Mouse (Mus musculus) limb, embryonic 10.5 days (tissue): ENCODE data around the gene Psrc1. TPM values are rescaled to one million over a fixed set of nuclear protein-coding genes. Genes with fewer than 3 reads are reported as not detected.

Experiments used
- DNase-seq: peaks from one replicate; pipeline ENCODE4 v3.0.0-alpha.2; 2017; ENCODE audit warnings: low spot score
- H3K27ac ChIP-seq: fragments of 300-500 bp; sonication (generic); 2 replicates; pipeline ENCODE4 v1.5.1; 2016; ENCODE audit warnings: mild to moderate bottlenecking
- H3K27me3 ChIP-seq: fragments of 300-500 bp; sonication (generic); 2 replicates; pipeline ENCODE4 v1.6.1; 2016; ENCODE audit warnings: low read depth, mild to moderate bottlenecking; ENCODE audit not compliant: poor library complexity, severe bottlenecking
- H3K36me3 ChIP-seq: fragments of 300-500 bp; sonication (generic); 2 replicates; pipeline ENCODE4 v1.6.1; 2016; ENCODE audit warnings: mild to moderate bottlenecking, moderate library complexity
- H3K4me1 ChIP-seq: fragments of 300-500 bp; sonication (generic); 2 replicates; pipeline ENCODE4 v1.6.1; 2016
- H3K4me3 ChIP-seq: fragments of 300-500 bp; sonication (generic); 2 replicates; pipeline ENCODE4 v1.5.1; 2016; ENCODE audit warnings: mild to moderate bottlenecking, moderate library complexity
- H3K9me3 ChIP-seq: fragments of 300-500 bp; sonication (generic); replicated peaks from 2 replicates; pipeline ENCODE4 v1.6.1; 2016; ENCODE audit warnings: mild to moderate bottlenecking
- WGBS: fragments of 180-500 bp; shearing (Covaris S2); methylation state at CpG from one replicate; pipeline ENCODE4 v1.1.7; 2016; 5-methylcytosine and 5-hydroxymethylcytosine counted together
- polyA plus RNA-seq: library from polyadenylated mRNA; unstranded; fragments of >200 nt; fragmentation: Nextera tagmentation; extraction: Ambion mirVana; gene quantifications from 2 replicates; pipeline ENCODE4 v1.2.1, GENCODE M21; 2016

Psrc1 gene
- polyA plus RNA-seq, 1 experiment from 2014 or later, result 100 TPM

GRCm38 (mm10) chr3:108367828-108368227 lies 15.8 kb upstream of the Psrc1 start:
- Histone ChIP-seq H3K36me3 (no peaks in the 10 kb centered on the region), H3K27me3 (no peaks in the 10 kb centered on the region), H3K4me1 (peaks cover 5% of the 10 kb centered on the region), H3K4me3 (no peak overlapping the region), H3K27ac (no peak overlapping the region), H3K9me3 (no peaks in the 10 kb centered on the region)
- DNase-seq, result no peak
- 87% methylated on average over 3 of the region's 3 CpGs for WGBS

GRCm38 (mm10) chr3:108368721-108369120 lies 14.9 kb upstream of the Psrc1 start:
- no peak overlapping the region for H3K27ac ChIP-seq
- H3K36me3 ChIP-seq, result no peaks in the 10 kb centered on the region
- H3K27me3 ChIP-seq, result no peaks in the 10 kb centered on the region
- H3K4me3 ChIP-seq, result no peak overlapping the region
- no peaks in the 10 kb centered on the region for H3K9me3 ChIP-seq
- no peak for DNase-seq
- H3K4me1 ChIP-seq, result peaks cover 5% of the 10 kb centered on the region
- WGBS, result 87% methylated on average over 5 of the region's 5 CpGs

- Histone ChIP-seq H3K4me3 (no peak overlapping the region), H3K27me3 (no peaks in the 10 kb centered on the region), H3K27ac (no peak overlapping the region), H3K4me1 (peaks cover 2% of the 10 kb centered on the region), H3K36me3 (no peaks in the 10 kb centered on the region), H3K9me3 (no peaks in the 10 kb centered on the region)
- no peak for DNase-seq
- WGBS, result 79% methylated on average over 3 of the region's 3 CpGs
Observed at GRCm38 (mm10) chr3:108372274-108372673, 11.4 kb upstream of the Psrc1 start.

GRCm38 (mm10) chr3:108372691-108373090 lies 10.9 kb upstream of the Psrc1 start:
- Histone ChIP-seq H3K9me3 (no peaks in the 10 kb centered on the region), H3K4me3 (no peak overlapping the region), H3K27ac (no peak overlapping the region), H3K27me3 (no peaks in the 10 kb centered on the region), H3K4me1 (no peaks in the 10 kb centered on the region), H3K36me3 (no peaks in the 10 kb centered on the region)
- no peak for DNase-seq
- WGBS, result 90% methylated on average over 3 of the region's 3 CpGs

GRCm38 (mm10) chr3:108378875-108379663 lies 4.6 kb upstream of the Psrc1 start:
- Histone ChIP-seq H3K27me3 (no peaks in the 10 kb centered on the region), H3K36me3 (no peaks in the 10 kb centered on the region)

GRCm38 (mm10) chr3:108380695-108381094 lies 2.9 kb upstream of the Psrc1 start:
- Histone ChIP-seq H3K36me3 (peaks cover 8% of the 10 kb centered on the region), H3K9me3 (no peaks in the 10 kb centered on the region), H3K27ac (no peak overlapping the region), H3K27me3 (no peaks in the 10 kb centered on the region), H3K4me3 (no peak overlapping the region), H3K4me1 (peaks cover 38% of the 10 kb centered on the region)
- no peak for DNase-seq
- WGBS, result 67% methylated on average over 6 of the region's 6 CpGs

More at GRCm38 (mm10) chr3:108378875-108379663, 4.6 kb upstream of the Psrc1 start:
- no peak overlapping the region for H3K27ac ChIP-seq
- peaks cover 25% of the 10 kb centered on the region for H3K4me1 ChIP-seq
- no peak overlapping the region for H3K4me3 ChIP-seq
- no peaks in the 10 kb centered on the region for H3K9me3 ChIP-seq
- WGBS, result 89% methylated on average over 7 of the region's 7 CpGs
- DNase-seq, result no peak

GRCm38 (mm10) chr3:108381945-108382875 lies 1.4 kb upstream of the Psrc1 start:
- 0 out of 2 replicates have a peak overlapping the region, but pooled peaks have one; percentile 5 for H3K4me3 ChIP-seq
- WGBS, result 60% methylated on average over 14 of the region's 14 CpGs
- peaks cover 38% of the 10 kb centered on the region for H3K4me1 ChIP-seq
- H3K27ac ChIP-seq, result peak overlapping the region; percentile 84
- H3K36me3 ChIP-seq, result peaks cover 23% of the 10 kb centered on the region
- no peaks in the 10 kb centered on the region for H3K9me3 ChIP-seq
- DNase-seq, result peak; percentile 30
- no peaks in the 10 kb centered on the region for H3K27me3 ChIP-seq

- 52% methylated on average over 2 of the region's 2 CpGs for WGBS
- H3K36me3 ChIP-seq, result peaks cover 33% of the 10 kb centered on the region
- H3K4me1 ChIP-seq, result peaks cover 43% of the 10 kb centered on the region
- no peaks in the 10 kb centered on the region for H3K9me3 ChIP-seq
- no peaks in the 10 kb centered on the region for H3K27me3 ChIP-seq
- no peak for DNase-seq
- peak overlapping the region; percentile 60 for H3K4me3 ChIP-seq
- peak overlapping the region; percentile 84 for H3K27ac ChIP-seq
Observed at GRCm38 (mm10) chr3:108384425-108384824, 786 bp downstream of the Psrc1 start.

- Histone ChIP-seq H3K9me3 (no peaks in the 10 kb centered on the region), H3K36me3 (peaks cover 33% of the 10 kb centered on the region), H3K4me1 (peaks cover 45% of the 10 kb centered on the region), H3K27ac (no peak overlapping the region), H3K27me3 (no peaks in the 10 kb centered on the region), H3K4me3 (no peak overlapping the region)
- DNase-seq, result no peak
- WGBS, result 91% methylated on average over 10 of the region's 10 CpGs
Observed at GRCm38 (mm10) chr3:108386186-108386585, 2.5 kb downstream of the Psrc1 start.

- DNase-seq, result peak; percentile 98
- H3K4me1 ChIP-seq, result peaks cover 39% of the 10 kb centered on the region
- peaks cover 16% of the 10 kb centered on the region; the same call in 1 of the 2 replicates for H3K27me3 ChIP-seq
- peaks cover 33% of the 10 kb centered on the region for H3K36me3 ChIP-seq
- H3K9me3 ChIP-seq, result 0 out of 2 replicates have a peak, but pooled peaks cover 2% of the 10 kb centered on the region
- under 1% methylated on average over 5 of the region's 5 CpGs for WGBS
- peak overlapping the region; percentile 72; the same call in 1 of the 2 replicates for H3K27ac ChIP-seq
- no peak overlapping the region for H3K4me3 ChIP-seq
Observed at GRCm38 (mm10) chr3:108389111-108389545, 5.5 kb downstream of the Psrc1 start.

GRCm38 (mm10) chr3:108392299-108392698 lies 8.7 kb downstream of the Psrc1 start:
- DNase-seq, result no peak
- Histone ChIP-seq H3K4me3 (no peak overlapping the region), H3K9me3 (0 out of 2 replicates have a peak, but pooled peaks cover 2% of the 10 kb centered on the region), H3K36me3 (peaks cover 9% of the 10 kb centered on the region), H3K4me1 (peaks cover 26% of the 10 kb centered on the region), H3K27ac (peak overlapping the region; percentile 59), H3K27me3 (peaks cover 16% of the 10 kb centered on the region; the same call in 1 of the 2 replicates)
- WGBS, result 17% methylated on average over 10 of the region's 10 CpGs

GRCm38 (mm10) chr3:108392793-108393192 lies 9.2 kb downstream of the Psrc1 start:
- H3K9me3 ChIP-seq, result 0 out of 2 replicates have a peak, but pooled peaks cover 2% of the 10 kb centered on the region
- no peak for DNase-seq
- WGBS, result 48% methylated on average over 15 of the region's 15 CpGs
- H3K4me3 ChIP-seq, result no peak overlapping the region
- H3K27ac ChIP-seq, result peak overlapping the region; percentile 59
- peaks cover 16% of the 10 kb centered on the region; the same call in 1 of the 2 replicates for H3K27me3 ChIP-seq
- H3K4me1 ChIP-seq, result peaks cover 26% of the 10 kb centered on the region
- H3K36me3 ChIP-seq, result peaks cover 4% of the 10 kb centered on the region
